Mouse (Mus musculus) adrenal gland, postnatal 36 days (tissue): Measurements from ENCODE around the gene Dock6. TPM values are rescaled to one million over a fixed set of nuclear protein-coding genes. Genes with fewer than 3 reads are reported as not detected.

Experiments used
- microRNA-seq: library from miRNA; unstranded; fragments of <30 nt; microRNA quantifications from one replicate; pipeline ENCODE4 v1.2.0, GENCODE M21; 2021
- total RNA-seq, 2 experiments: library from RNA; stranded (reverse); gene quantifications; 2 replicates each; pipeline ENCODE4 v1.2.3; 2021

Gene Dock6
- total RNA-seq, 2 experiments from 2014 or later = 31.2 to 40.7 TPM

Small RNA genes lying within 50 kb of the gene (microRNA-seq; reads per million reads assigned to microRNA genes)
- 4.2 reads per million, percentile 12 among the genes with 10 or more reads in this experiment for gene Mir7083

Other genes starting within 250 kb of the Dock6 start
- gene Smarca4, start 236.5 kb downstream of the Dock6 start, total RNA-seq = 10 to 100 TPM; 74.6 to 80.8 TPM
- gene Ldlr, start 129.2 kb downstream of the Dock6 start, total RNA-seq = 100 to 1,000 TPM; 119 to 184 TPM
- 1 to 10 TPM; 2.3 to 3.9 TPM for gene Spc24, start 92.3 kb downstream of the Dock6 start, total RNA-seq
- 10 to 100 TPM; 31.2 to 38.3 TPM for gene Kank2, start 53.9 kb downstream of the Dock6 start, total RNA-seq
- 1 to 10 TPM; 7.5 to 8.7 TPM for gene Angptl8, start 17.1 kb downstream of the Dock6 start, total RNA-seq
- 10 to 100 TPM; 28.5 to 58.8 TPM for gene Rab3d, start 65.6 kb upstream of the Dock6 start, total RNA-seq
- 1 to 10 TPM; 9.4 to 9.7 TPM for gene Ccdc159, start 74.8 kb upstream of the Dock6 start, total RNA-seq
- 100 to 1,000 TPM; 318 to 566 TPM for gene Tmem205, start 74.9 kb upstream of the Dock6 start, total RNA-seq
- 10 to 100 TPM; 27.1 to 35.8 TPM for gene Plppr2, start 84.4 kb upstream of the Dock6 start, total RNA-seq
- 10 to 100 TPM; 12.4 to 18.3 TPM for gene Swsap1, start 103.1 kb upstream of the Dock6 start, total RNA-seq
- 1 to 10 TPM; 1.9 to 2.0 TPM for gene Epor, start 110.9 kb upstream of the Dock6 start, total RNA-seq
- 10 to 100 TPM; 14.0 to 33.4 TPM for gene Rgl3, start 136.8 kb upstream of the Dock6 start, total RNA-seq
- 1 to 10 TPM in 1 of 2 experiments, under 1 TPM in 1; 0.30 to 1.6 TPM for gene Ccdc151, start 150.0 kb upstream of the Dock6 start, total RNA-seq
- 100 to 1,000 TPM; 159 to 169 TPM for gene Prkcsh, start 150.2 kb upstream of the Dock6 start, total RNA-seq
- 1 to 10 TPM; 1.1 to 2.0 TPM for gene Elavl3, start 199.4 kb upstream of the Dock6 start, total RNA-seq
- gene Gm49318, start 218.6 kb upstream of the Dock6 start, total RNA-seq = under 1 TPM in 1 of 2 experiments, not detected in 1; 0.56 TPM
- gene Zfp653, start 218.7 kb upstream of the Dock6 start, total RNA-seq = 10 to 100 TPM; 10.2 to 10.3 TPM
- gene Ecsit, start 232.8 kb upstream of the Dock6 start, total RNA-seq = 10 to 100 TPM; 51.6 to 63.7 TPM
- gene Cnn1, start 246.6 kb upstream of the Dock6 start, total RNA-seq = 1 to 10 TPM; 1.5 TPM